Mouse (Mus musculus) mouse trophoblast stem cell (cell line): ENCODE measurements around the gene Ino80d.
"Not testable (repeated sequence)": the region's sequence is repeated elsewhere in the genome, so short reads cannot be mapped to it uniquely, and the experiment has no call there.

Experiments used
- in situ Hi-C, 2 experiments: fragments of 300-500 bp; cut with MseI, MboI; formaldehyde crosslinking; loops; 2 replicates in 1 of 2; 3 replicates in 1 of 2; pipeline ENCODE4 v1.15.1; 2025

Ino80d gene

DNA sequence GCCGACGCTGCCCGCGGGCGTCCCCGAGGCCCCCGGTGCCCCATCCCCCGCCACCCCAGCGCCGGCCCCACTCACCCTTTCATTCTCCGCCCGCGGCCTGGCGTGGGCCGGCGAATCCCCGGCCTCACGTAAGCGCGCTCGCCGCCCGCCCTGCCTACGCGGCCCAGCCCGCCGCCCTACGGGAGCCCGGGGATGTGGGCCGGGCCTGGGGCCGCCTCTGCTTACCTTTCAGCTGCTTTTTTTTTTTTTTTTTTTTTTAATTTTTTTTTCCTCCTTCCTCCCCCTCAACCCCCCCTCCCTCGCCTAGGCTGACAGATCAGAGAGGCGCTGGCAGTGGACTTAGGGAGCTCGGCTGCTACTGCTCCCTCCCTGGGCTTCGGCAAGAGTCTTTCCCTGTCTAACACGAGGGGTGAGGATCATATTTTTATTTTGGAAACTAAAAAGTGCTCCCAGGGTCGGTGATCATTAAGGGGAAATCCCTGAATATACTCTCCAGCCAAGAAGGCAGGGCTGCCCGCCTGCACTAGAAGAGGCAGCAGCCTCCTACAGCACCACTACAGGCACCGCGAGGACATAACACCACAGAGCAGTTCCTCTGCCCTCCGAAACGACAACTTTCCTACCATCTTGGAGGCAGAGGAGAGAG is at the start of gene Ino80d:
Gene Ino80d (minus strand): TSS at position 532 of the 646 bp plus-strand sequence.
- in situ Hi-C loops, result no loop called here

DNA sequence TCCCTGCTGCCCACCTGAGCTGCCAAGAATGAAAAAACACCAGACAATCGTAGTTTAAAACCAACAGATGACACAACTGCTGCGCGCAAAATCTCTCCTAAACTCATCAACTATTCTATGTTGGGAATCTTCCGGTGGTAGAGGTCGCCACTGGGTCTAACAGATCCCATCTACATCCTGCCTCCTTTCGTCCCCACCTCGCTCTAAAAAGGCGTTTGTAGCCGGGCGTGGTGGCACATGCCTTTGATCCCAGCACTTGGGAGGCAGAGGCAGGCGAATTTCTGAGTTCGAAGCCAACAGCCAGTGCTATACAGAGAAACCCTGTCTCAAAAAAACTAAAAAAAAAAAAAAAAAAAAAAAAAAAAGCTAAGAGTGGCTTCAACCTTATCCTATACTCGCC is 25.8 kb upstream of the Ino80d start:
- in situ Hi-C loops, result no loop called here

DNA sequence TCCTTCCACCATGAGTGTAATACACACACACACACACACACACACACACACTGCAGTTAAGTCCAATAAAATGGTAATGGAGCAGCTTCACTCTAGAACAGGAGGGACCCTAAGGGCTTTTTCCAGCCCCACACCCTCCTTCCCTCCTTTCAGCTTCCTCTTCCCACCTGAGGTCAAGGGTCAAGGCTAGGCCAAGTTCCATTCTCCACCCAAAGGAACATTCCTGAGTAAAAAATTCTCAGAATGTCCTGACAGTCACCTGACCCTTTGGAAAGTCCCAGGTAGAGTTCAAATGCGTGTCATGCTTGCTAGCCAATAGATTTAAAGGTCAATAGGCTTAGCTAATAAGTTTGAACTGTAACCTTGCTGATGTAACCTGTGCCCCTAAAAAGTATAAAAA is 24.1 kb upstream of the Ino80d start:
- in situ Hi-C loops, result not testable (repeated sequence)

DNA sequence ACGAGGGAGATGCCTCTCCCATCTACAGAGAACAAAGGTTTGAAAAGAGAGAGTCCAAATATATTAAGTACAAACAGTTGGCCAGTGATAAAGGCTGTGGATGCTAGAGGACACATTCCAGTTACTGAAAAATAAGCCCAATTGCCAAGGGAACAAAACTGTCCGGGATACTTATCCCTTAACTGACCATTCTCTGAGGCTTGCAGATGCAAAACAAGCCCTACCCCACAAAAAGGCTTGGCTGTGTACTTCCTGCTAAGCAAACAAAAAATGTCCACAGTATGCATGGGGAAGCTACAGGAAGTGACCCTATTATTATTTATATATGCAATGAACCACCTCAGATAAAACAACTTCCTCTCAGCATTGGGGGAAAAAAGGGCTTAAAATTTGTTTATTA is 23.5 kb upstream of the Ino80d start:
- in situ Hi-C loops, result no loop called here

DNA sequence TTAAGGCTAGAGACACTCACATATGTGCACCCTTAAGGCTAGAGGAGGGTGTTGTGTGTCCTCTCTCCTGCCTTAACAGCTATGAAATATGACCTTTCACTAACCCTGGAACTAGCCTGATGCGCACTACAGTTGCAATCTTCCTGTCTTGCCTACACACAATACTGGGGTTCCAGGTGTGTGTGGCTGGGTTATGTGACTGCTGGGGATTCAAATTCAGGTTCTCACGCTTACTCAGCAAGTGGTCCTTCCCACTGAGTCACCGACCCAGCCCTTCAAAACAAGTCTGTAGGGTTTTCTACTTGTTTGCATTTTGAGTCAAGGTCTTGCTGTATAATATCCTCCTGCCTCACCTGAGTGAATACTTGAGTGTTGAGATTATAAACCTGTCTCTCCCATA is 20.1 kb upstream of the Ino80d start:
- in situ Hi-C loops, result no loop called here

DNA sequence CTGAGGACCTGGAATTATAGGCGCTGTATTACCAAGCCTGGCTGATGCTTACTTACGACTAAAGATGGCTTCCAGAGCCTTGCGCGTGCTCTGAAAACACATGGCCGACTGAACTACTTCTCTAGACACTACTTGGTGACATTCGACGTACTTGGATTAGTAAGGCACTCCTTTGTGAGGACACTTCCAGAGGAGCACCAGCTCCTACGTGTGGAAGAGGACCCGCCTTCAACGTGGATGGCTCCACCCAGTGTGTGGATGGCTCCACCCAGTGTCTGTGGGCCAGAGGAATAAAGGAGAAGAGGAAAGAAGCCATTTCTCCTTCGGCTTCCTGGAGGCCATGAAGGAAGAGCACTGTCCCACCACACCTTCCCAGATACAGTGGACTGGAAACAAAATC is 17.3 kb upstream of the Ino80d start:
- in situ Hi-C loops, result no loop called here

DNA sequence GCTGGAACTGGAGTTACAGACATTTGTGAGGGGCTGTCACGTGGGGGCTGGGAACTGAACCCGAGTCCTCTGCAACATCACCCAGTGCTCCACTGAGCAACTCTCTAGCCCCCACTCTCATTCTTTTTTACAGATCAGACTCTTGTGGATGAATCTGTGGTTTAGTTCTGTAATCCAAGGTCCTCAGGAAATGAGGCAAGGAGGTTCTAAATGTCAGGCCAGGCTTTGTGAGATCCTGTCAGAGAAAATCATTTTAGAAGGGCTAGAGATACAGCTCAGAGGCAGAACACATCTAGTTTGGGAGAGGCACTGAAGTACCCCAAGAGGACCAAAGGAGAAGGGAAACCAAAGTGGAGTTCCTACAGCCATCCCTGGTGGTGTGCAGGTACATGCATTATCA is 16.4 kb upstream of the Ino80d start:
- in situ Hi-C loops, result no loop called here

DNA sequence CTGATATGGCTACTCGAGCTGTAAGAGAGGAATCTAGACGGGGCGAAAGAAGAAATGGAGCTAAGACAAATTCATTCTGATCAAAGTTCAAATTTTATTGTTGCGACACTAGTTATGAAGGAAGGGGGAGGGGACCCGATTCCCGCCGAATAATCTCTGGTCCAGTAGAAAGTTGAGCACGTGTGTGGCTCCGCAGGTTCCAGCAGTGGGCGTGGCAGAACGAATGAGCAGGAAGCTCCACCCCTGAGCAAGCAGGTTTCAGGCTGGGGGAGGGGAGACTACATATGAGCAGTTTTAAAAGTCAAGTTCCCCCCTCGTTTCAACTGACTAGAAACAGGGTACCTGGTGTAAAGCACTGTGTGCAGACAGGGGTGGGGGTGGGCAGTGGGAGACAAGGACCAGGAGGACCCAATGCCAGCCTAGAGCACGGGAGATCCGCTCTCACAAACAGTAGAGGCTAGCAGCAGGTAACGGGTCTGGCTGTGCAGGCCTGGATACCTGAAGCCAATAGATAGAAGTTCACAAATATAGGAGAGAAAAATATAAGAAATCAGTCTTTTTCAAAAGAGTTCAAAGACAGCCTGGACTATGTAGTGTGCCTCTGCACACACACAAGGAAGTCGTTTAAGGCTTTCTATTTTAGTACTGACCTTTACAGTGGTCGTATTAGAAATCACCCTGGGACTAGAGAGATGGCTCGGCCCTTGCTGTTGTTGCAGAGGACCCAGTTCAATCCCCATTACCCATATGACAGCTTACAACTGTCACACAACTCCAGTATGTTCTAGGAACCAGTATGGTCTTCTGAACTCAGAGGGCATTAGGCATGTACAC is 15.6 kb upstream of the Ino80d start:
- in situ Hi-C loops, result no loop called here

DNA sequence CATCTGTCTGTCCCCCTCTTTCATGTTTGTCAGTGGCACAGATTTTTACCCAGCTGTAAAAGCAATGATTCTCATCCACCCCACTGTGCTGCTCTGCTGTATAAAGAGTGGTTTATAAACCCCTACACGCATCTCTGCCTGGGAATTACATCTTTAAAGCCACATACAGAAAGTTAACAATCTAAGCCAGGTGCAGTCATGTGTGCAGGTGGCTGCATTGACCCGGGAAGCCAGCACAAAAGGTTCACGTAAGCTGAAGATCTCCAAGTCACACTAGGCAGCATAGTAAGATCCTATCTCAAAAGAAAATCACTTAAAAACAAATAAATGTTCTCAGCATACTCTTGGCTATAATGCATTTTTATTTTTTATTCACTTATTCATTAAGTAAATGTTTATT is 14.8 kb upstream of the Ino80d start:
- in situ Hi-C loops, result no loop called here

DNA sequence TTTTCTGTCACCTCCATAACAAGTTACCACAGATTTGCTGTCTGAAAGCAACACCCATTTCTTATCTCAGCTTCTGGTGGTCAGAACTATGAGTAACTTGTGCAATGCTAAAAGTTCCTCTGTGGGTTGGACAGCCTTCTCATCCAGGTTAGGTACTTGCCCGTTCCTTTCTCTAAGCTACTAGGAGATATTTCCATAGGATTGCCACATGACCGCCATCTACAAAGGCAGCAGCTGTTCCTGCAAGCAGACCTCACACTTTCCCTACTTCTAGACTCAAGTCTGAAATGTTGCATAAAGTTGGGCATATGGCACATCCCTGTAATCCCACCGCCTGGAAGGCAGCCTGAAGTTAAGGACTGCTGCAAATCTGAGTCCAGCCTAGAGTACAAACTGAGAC is 11.7 kb upstream of the Ino80d start:
- in situ Hi-C loops, result no loop called here

DNA sequence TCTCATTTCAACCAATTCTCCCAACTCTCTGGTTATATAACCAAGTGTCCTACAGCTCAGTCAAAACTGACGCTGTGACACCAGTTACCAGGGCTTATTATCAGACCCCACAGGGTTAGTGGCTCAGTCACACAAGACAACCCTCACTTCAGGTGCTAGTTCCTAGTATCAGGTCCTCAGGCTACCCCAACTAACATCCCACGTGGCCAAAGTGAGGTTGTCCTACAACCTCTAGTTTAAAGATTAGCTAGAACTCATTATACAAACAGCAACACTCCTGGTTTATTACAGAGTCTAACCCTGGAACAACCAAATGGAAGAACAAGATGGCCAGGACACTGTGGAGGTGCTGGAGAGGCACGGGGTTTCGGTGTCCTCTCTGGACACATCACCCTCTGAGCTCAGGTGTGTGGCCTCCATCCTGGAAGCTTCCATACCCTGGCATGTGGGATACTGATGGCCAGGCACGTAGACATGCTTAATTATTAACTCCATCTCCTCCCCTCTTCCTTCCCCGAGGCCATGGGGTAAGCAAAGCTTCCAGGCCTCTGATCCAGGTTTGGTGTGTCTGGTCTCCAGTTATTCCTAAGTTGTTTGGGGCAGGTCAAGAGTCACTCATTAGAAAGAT is 9.5 kb upstream of the Ino80d start:
- in situ Hi-C loops, result no loop called here

DNA sequence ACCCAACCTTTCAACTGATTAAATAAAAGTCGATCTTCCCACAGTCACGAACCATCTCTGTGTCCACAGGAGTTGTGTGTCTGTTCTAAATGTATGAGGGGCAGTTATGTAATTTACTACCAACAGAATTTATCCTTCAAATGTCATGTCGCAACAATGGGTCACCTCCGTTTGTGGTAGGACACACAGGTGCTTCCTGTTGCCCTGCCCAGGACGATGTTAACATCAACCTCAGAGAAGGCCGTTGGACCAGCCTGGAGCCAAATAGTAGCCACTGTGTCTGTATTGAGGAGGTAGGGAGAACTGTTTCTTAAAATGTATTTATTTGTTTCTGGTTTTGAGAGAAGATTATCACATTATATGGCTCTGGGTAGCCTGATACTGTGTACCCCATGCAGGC is 7.5 kb upstream of the Ino80d start:
- in situ Hi-C loops, result no loop called here

DNA sequence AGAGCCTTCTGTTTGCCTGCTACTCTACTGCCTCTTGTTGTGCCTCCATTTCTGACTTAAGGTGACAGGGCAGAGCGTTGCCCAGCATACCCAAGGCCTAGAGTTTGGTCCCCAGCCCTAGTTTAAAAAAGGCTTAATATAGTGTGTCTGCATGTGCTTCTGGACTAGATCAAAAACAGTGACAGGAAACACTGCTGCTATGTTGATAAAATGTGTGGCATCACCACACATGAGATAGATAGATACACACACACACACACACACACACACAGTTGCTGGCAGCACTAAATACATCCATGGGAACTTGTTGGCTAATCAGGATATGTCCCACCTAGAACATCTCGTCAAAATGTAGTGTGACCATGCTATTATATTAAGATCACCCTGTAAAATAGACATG is 5.9 kb upstream of the Ino80d start:
- in situ Hi-C loops, result no loop called here

DNA sequence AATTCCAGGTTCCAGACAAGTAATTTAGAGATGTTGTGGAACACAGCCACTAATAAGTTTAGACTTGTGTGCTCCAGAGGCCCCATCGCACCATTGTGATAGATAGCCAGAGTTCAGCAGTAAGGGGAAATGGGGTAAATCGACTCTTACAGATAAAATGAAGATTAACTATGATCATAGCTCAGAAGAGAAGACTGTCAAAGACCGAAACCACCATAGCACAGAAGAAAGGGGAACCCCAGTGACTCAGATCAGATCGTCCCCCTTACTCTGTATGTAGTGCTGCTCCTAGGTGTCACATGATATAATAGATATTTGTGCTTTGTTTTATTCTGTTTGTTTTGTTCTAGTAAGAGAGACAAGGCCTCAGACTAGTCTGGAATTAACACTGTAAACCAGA is 5.2 kb upstream of the Ino80d start:
- in situ Hi-C loops, result no loop called here

DNA sequence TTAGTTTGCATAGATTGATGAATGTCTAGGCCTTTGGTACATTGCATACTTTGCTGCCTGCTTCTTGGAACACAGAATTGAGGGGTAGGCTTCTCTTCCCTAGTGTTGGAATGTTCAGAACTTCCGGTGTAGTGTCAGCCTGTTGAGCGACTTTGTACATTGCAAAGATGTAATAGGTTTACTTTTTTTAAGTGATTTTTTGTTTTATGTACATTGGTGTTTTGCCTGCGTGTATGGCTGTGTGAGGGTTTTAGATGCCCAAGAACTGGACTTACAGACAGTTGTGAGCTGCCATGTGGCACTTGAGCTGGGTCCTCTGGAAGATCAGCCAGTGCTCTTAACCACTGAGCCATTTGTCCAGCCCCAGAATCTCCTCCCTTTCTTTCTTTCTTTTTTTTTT is 1.1 kb upstream of the Ino80d start:
- in situ Hi-C loops, result no loop called here

DNA sequence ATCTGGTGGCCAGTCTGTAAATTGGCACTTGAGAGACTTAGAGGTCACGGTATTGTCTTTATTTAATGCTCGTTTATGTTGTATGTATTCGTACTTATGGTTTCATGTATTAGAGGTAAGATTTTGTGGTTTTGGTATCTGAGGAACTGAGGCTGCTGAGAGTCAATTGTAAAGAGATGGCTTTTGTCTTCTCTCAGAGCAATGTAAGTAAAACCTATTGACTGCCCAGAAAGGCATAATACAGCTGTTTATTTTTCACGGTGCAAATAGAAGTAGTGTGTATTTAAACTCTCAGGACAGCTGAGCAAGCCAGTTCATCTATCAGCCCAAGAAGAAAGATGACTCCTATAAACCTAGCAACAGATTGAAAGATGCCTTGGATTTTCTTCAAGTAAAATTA is 629 bp upstream of the Ino80d start:
- in situ Hi-C loops, result no loop called here

DNA sequence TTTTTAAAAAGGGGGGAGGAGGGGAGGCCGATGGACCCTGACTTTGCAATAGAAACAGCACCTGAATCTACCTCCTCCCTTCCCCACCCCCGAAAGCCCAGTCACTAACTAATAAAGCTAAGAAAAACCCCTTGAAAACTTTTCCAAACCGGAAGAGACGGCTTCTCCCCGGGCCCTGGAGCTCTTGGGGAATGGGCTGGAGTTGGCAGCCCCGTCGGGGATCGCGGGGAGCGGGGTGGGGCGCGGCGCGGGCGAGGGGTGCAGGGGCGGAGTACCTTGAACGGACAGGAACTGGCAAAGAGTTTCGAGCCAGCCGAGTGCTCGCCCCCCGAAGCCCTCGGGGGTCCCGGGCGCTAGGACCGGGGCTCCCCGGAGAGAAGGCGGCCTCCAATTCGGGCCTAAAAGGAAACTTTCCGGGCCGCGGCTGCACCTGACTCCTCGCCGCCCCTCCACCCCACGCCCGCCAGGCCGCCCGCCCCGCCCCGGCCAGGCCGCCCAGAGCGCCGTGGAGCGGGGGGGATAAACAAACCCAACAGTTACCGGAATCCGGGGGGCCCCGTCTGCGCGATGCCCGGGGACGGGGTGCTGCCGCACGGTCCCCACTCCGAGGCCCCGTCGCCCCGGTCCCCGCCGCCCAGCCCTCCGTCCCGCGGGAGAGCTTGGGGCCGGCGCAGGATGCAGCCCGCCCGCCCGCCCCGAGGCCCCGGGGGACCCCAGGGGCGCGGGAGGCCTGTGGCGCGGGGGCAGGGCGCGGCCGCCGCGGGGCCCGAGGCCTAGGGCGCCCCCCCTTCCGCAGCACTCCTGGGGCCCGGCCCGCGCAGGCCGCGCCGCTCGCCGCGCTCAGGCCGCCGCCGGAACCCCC is 962 bp downstream of the Ino80d start:
- in situ Hi-C loops, result no loop called here

DNA sequence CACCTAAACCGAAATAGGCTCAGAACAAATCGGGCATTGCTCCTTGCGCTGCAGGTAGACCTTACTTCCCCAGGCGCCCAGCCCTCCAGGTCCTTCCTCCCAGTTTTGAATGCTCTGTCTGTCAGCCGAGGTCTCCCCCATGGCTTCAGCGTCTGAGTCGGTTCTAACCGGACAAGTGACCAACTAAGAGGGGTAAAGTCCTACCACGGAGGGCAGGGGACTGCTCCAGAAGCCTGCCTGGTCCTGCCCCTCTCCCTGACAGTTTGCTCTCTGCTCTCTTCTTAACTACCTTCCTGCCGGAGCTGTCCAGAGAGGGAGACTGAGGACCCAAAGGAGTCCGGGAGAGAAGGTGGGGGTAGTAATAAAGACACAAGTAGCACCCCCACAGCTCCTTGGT is 1.6 kb downstream of the Ino80d start:
- in situ Hi-C loops, result no loop called here

DNA sequence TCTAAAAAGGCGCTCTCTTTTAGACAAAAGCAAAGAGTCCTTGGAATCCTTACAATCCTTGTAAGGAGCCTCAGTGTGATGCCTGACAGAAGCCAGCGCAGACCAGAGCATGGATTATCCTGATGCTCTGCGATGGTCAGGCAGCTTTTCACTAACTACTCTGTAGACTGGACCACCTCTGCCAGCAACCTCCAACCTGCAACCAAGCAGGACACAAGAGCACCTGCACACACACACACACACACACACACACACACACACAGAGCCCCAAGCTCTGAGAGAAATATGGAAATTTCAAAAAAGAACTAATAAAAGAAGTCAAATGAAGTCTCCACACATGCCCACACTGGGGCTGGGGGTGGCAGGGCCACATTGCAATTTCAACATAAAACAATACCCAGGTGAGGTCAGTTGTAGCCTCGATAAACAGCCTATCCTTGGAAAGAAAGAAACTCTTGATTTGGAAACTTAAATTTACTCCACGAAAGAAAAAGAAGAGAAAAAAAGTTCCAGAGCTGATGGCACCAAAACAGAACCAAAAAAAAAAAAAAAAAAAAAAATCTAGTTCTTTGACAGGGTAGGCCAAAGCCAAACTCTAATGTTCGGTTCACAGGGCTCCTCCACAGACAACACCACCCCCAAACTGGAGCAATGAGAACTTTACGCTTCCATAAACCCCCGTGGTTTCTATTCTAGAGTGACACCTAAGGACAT is 2.2 kb downstream of the Ino80d start:
- in situ Hi-C loops, result no loop called here

DNA sequence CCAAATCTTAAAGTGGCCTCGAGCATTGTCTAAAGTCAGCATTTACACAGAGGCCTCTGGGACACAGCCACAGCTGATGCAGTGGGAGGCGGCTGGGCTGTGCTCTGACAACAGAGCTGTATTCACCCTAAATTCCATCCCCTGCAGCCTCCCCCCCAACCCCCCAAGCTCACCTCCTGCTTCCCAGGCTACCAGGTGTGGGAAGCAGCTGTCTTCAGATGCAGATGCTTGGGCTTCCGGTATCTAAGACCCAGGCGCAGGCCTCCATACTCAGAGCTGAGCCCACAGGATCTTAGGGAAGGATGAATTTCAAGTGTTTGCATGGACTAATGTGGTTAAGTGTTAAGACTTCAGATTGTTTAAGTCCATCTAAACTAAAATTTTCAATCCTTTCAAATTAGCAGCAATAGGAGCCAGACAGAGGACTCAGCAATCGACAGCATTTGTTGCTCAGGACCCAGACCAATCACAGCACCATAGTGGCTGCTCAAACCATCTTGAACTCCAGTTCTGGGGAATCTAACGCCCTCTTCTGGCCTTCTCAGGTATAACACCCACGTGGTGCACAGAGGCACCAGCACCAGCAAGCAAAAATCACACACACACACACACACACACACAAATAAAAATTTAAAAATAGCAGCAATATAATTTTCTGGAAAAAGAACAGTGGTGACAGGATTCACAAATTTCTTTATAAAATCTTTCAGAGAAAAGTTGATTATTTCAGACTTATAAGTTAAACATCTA is 3.8 kb downstream of the Ino80d start:
- in situ Hi-C loops, result no loop called here
